Comparison of ENCODE assay signal across 8 mouse cellular contexts in the genomic region with DNA sequence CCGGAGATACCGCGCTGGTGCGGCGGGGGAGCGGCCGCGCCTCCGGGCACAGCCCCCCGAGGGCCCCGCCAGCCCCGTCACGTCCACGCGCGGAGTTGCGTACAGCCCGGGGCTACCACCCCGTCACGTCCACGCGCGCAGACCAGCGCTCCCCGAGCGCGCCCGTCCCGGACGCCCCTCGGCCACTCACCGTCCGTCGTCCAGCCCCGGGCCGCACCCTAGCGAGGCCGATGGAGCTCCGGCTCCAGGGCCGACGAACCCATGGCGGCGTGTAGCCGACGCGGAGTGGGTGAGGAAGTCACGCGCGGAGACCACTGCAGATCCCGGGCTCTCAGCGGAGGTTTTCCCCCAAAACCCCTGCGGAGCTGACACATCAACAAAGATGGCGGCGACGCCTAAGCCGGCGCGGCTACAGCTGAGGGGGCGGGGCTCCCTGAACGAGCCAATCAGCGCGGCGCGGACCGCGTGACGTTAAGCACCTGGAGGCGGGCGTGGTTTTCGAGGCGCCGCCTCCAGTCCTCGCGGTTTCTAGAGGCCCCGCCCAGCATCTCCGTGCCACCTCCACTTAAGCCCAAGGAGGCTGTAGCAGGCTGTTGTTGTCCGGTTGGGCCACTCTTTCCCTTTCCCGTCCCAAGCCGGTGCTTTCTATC. TPM values are rescaled to one million over a fixed set of nuclear protein-coding genes. Genes with fewer than 3 reads are reported as not detected.
A peak's percentile ranks its signal among the peaks of the same experiment; 100 is the strongest.
DNase-seq lines count a peak whose midpoint lies in the region; ATAC-seq and TF ChIP-seq lines count a peak whose summit lies in the region.

Gene Ccdc186 (minus strand): TSS at position 393 of the 650 bp plus-strand sequence.

- no peaks in the 10 kb centered on the region for H3K36me3 ChIP-seq in kidney, embryonic 15.5 days

- peak within 1 kb of the TSS; percentile 70 for H3K4me2 ChIP-seq in kidney, embryonic 15.5 days

- under 1% methylated on average over 79 of the region's 79 CpGs for WGBS in kidney, embryonic 15.5 days

- DNase-seq in A20 (ENCODE audit: low read depth, low spot score) (peak; percentile 96), liver (peak; percentile 97)
- DNase-seq in heart, adult 9 months (ENCODE audit: low spot score in 2 of 2) = peak; percentile 94 to 95
- DNase-seq in spleen, postnatal 4 days (ENCODE audit: low spot score in 2 of 2) = peak; percentile 97 to 99

- TF ChIP-seq CTCF in bone marrow macrophage, adult 2 months (IDR thresholded peaks at IDR 0.05; ENCODE audit: low read depth, low read length) = no peak
- no peak for TF ChIP-seq CTCF in embryonic fibroblast, embryonic 13.5 days (IDR thresholded peaks at IDR 0.05; ENCODE audit: borderline replicate concordance, insufficient read depth, low read length)

- peaks cover 13% of the 10 kb centered on the region for H3K27me3 ChIP-seq in kidney, embryonic 15.5 days

- peak within 1 kb of the TSS; percentile 34; the same call in 1 of the 2 replicates for H3K27ac ChIP-seq in bone marrow macrophage, adult 2 months (ENCODE audit: insufficient read depth, low read depth, low read length)
- H3K27ac ChIP-seq in embryonic fibroblast, embryonic 13.5 days (ENCODE audit: insufficient read depth, low read length) = peak within 1 kb of the TSS; percentile 24; the same call in 1 of the 2 replicates
- H3K27ac ChIP-seq in kidney, embryonic 15.5 days = peak within 1 kb of the TSS; percentile 80

- peaks cover 19% of the 10 kb centered on the region for H3K4me1 ChIP-seq in bone marrow macrophage, adult 2 months (ENCODE audit: control insufficient read depth, insufficient read depth, low read length)
- H3K4me1 ChIP-seq in embryonic fibroblast, embryonic 13.5 days (ENCODE audit: control insufficient read depth, insufficient read depth, low read length) = peaks cover 13% of the 10 kb centered on the region
- H3K4me1 ChIP-seq in kidney, embryonic 15.5 days = peaks cover 45% of the 10 kb centered on the region

- H3K9ac ChIP-seq in kidney, embryonic 15.5 days = peak within 1 kb of the TSS; percentile 94

- TF ChIP-seq POLR2A in bone marrow macrophage, adult 2 months (IDR thresholded peaks at IDR 0.05; ENCODE audit: borderline replicate concordance, low read depth, low read length) = no peak
- peak; percentile 84 for TF ChIP-seq POLR2A in embryonic fibroblast, embryonic 13.5 days (IDR thresholded peaks at IDR 0.05; ENCODE audit: low read depth, low read length)

- H3K4me3 ChIP-seq in bone marrow macrophage, adult 2 months (ENCODE audit: insufficient read depth, low read length) = peak within 1 kb of the TSS; percentile 93
- H3K4me3 ChIP-seq in embryonic fibroblast, embryonic 13.5 days (ENCODE audit: insufficient read depth, low read length) = peak within 1 kb of the TSS; percentile 94
- peak within 1 kb of the TSS; percentile 96 for H3K4me3 ChIP-seq in kidney, embryonic 15.5 days (replicated peaks)

- ATAC-seq in kidney, embryonic 15.5 days (replicated peaks; ENCODE audit: low FRiP score) = peak; percentile 95
- ATAC-seq in monocyte, adult 5-6 weeks (replicated peaks; ENCODE audit: insufficient number of reproducible peaks, low FRiP score, low TSS enrichment, poor library complexity, severe bottlenecking) = peak; percentile 95

- no peaks in the 10 kb centered on the region for H3K9me3 ChIP-seq in kidney, embryonic 15.5 days (replicated peaks)

RNA-seq across cellular contexts. Expression of gene Ccdc186, which starts in this region (rescaled TPM):
- polyA plus RNA-seq in bone marrow macrophage, adult 2 months (2012; ENCODE audit: insufficient read depth, insufficient read length, missing spikeins) = 18.2 and 22.2 TPM in 2 replicates
- polyA plus RNA-seq in embryonic fibroblast, embryonic 13.5 days (2011; ENCODE audit: insufficient read length, low read depth, missing spikeins) = 53.3 and 70.3 TPM in 2 replicates
- polyA plus RNA-seq in kidney, embryonic 15.5 days (2015; fragmentation: Nextera tagmentation; extraction: Ambion mirVana) = 18.3 and 23.3 TPM in 2 replicates
- total RNA-seq in monocyte, adult 5-6 weeks (2017) = 48.5 to 64.0 TPM (median 63.6 TPM) in 3 replicates

Comparison
In these comparisons a context has a peak if more than half of its experiments do, and no peak if none do; other contexts are left out.
1. Peak in every context shown above with its lines: DNase-seq, ATAC-seq, H3K4me3 ChIP-seq and H3K27ac ChIP-seq.
2. H3K27ac ChIP-seq: peak in every context shown above with its lines; median percentile 80 in kidney, embryonic 15.5 days; 34 in bone marrow macrophage, adult 2 months; 24 in embryonic fibroblast, embryonic 13.5 days.